Mouse (Mus musculus): ENCODE measurements around the gene Ccdc124. TPM values are rescaled to one million over a fixed set of nuclear protein-coding genes. Genes with fewer than 3 reads are reported as not detected.

The Ccdc124 gene
- total and polyA plus RNA-seq, 3 experiments = 36.2 to 82.0 (median 58.7) TPM

DNA sequence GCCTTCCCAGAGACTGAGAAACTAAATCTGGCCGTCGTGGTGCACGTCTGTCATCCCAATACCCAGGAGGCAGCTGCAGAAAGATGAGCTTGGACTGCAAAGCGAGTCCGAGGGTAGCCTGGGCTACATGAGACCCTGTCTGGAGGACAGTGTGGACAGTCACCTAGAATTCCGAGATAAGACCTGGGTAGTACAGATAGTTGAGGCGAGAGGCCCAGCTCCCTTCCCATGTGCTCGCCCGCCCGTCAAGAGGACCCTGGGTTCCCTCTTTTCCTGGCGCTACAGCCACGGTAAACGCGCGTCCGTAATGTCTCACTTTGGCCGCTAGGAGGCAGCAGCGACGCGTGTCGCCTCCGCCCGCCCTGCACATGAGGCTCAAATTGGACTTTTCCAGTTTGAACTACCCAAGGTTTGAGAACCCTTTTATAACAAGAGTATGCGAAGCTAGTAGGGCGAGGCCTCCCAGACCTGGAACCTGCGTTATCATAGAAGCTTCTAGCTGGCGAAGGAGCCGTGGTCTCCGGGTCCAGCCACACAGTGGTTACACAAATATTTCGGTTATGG is 52.3 kb downstream of the Ccdc124 start:
- Histone ChIP-seq H3K4me3 (replicated peaks in 1 of 3; ENCODE audit: low read depth in 2 of 3, low read length in 2 of 3, poor library complexity in 1 of 3) (no peak overlapping the region), H3K9me3 (replicated peaks; ENCODE audit: low read length) (no peaks in the 10 kb centered on the region), H3K27ac (ENCODE audit: insufficient read depth, low read depth) (no peak overlapping the region), H3K9ac (ENCODE audit: insufficient read depth, low read depth) (no peak overlapping the region), H3K4me1 (ENCODE audit: control insufficient read depth in 1 of 2, insufficient read depth in 2 of 2) (no peaks in the 10 kb centered on the region), H3K27me3 (replicated peaks) (no peaks in the 10 kb centered on the region), H3K36me3 (replicated peaks in 1 of 2; ENCODE audit: control insufficient read depth in 1 of 2, insufficient read depth in 1 of 2, low read length in 1 of 2) (peaks cover 30 to 48% of the 10 kb centered on the region in 2 experiments), H3K79me2 (replicated peaks; ENCODE audit: control insufficient read depth, extremely low read depth, insufficient read depth, poor library complexity, severe bottlenecking) (no peaks in the 10 kb centered on the region), H3K4me2 (ENCODE audit: insufficient read depth, low read depth, poor library complexity, severe bottlenecking) (no peak overlapping the region)
- in situ Hi-C loops (cut with MboI; ENCODE audit: low pct_ligation_motif_present, low pct_unique_long_range_greater_than_20kb, low sequenced_read_pairs) = no loop called here
- DNase-seq (ENCODE audit: extremely low read depth) = no peak
- TF ChIP-seq TBP (conservative IDR thresholded peaks at IDR 0.05; ENCODE audit: low read depth, low read length) (no peak), ZC3H11A (IDR thresholded peaks at IDR 0.05; ENCODE audit: low read depth, low read length) (peak; percentile 9; the same call in 1 of the 2 replicates), KAT2A (IDR thresholded peaks at IDR 0.05; ENCODE audit: insufficient replicate concordance, low read length) (no peak), CTCF (conservative IDR thresholded peaks at IDR 0.05 in 1 of 2, IDR thresholded peaks at IDR 0.05 in 1 of 2; ENCODE audit: low read depth in 2 of 2, low read length in 2 of 2) (peak; percentile 63 to 92), BHLHE40 (IDR thresholded peaks at IDR 0.05; ENCODE audit: low read depth, low read length) (no peak), RAD21 (IDR thresholded peaks at IDR 0.05; ENCODE audit: low read depth, low read length) (peak; percentile 80), SMC3 (IDR thresholded peaks at IDR 0.05; ENCODE audit: low read depth, low read length) (peak; percentile 87), MYC (IDR thresholded peaks at IDR 0.05; ENCODE audit: low read depth, low read length) (0 out of 2 replicates have a peak, but pooled peaks have one; percentile 34)
- dilution Hi-C loops (cut with MboI; ENCODE audit: extremely low pct_ligation_motif_present, extremely low pct_unique_long_range_greater_than_20kb, low sequenced_read_pairs) = no loop called here

- H3K4me3 ChIP-seq (replicated peaks in 1 of 3; ENCODE audit: low read depth in 2 of 3, low read length in 2 of 3, poor library complexity in 1 of 3) = no peak overlapping the region
- H3K4me2 ChIP-seq (ENCODE audit: insufficient read depth, low read depth, poor library complexity, severe bottlenecking) = no peak overlapping the region
- TF ChIP-seq JUND (conservative IDR thresholded peaks at IDR 0.05; ENCODE audit: low read depth, low read length) = no peak
- TF ChIP-seq MYC (IDR thresholded peaks at IDR 0.05; ENCODE audit: low read depth, low read length) = no peak
- no peak for TF ChIP-seq MEF2A (IDR thresholded peaks at IDR 0.05; ENCODE audit: borderline replicate concordance, low read depth, low read length)
- TF ChIP-seq ZNF384 (IDR thresholded peaks at IDR 0.05; ENCODE audit: low read depth, low read length) = no peak
- no peak for TF ChIP-seq MXI1 (IDR thresholded peaks at IDR 0.05; ENCODE audit: low read depth, low read length)
- TF ChIP-seq E2F4 (IDR thresholded peaks at IDR 0.05; ENCODE audit: insufficient replicate concordance, low read depth, low read length) = no peak
- no peak for TF ChIP-seq EP300 (IDR thresholded peaks at IDR 0.05; ENCODE audit: low read length)
- no peak overlapping the region for H3K27ac ChIP-seq (ENCODE audit: insufficient read depth, low read depth)
- H3K27me3 ChIP-seq (replicated peaks) = no peaks in the 10 kb centered on the region
- in situ Hi-C loops (cut with MboI; ENCODE audit: low pct_ligation_motif_present, low pct_unique_long_range_greater_than_20kb, low sequenced_read_pairs) (no loop called here), dilution Hi-C loops (cut with MboI; ENCODE audit: extremely low pct_ligation_motif_present, extremely low pct_unique_long_range_greater_than_20kb, low sequenced_read_pairs) (no loop called here)
- H3K9ac ChIP-seq (ENCODE audit: insufficient read depth, low read depth) = no peak overlapping the region
- peaks cover 40 to 60% of the 10 kb centered on the region in 2 experiments for H3K36me3 ChIP-seq (replicated peaks in 1 of 2; ENCODE audit: control insufficient read depth in 1 of 2, insufficient read depth in 1 of 2, low read length in 1 of 2)
- DNase-seq (ENCODE audit: extremely low read depth) = no peak
- H3K4me1 ChIP-seq (ENCODE audit: control insufficient read depth in 1 of 2, insufficient read depth in 2 of 2) = no peaks in the 10 kb centered on the region
- H3K79me2 ChIP-seq (replicated peaks; ENCODE audit: control insufficient read depth, extremely low read depth, insufficient read depth, poor library complexity, severe bottlenecking) = no peaks in the 10 kb centered on the region
- H3K9me3 ChIP-seq (replicated peaks; ENCODE audit: low read length) = no peaks in the 10 kb centered on the region
Observed at GRCm38 (mm10) chr8:70820101-70820935, 53.4 kb downstream of the Ccdc124 start.

Other genes with a start within 250 kb of the Ccdc124 start
- 0.21 TPM in 1 of 2 replicates, not detected in the other for gene Gdf15, start 241.5 kb downstream of the Ccdc124 start, total RNA-seq (2012; rRNA removed)
- gene Gdf15, start 241.5 kb downstream of the Ccdc124 start, total RNA-seq (2014; rRNA removed) = not detected in 2 replicates
- gene Gdf15, start 241.5 kb downstream of the Ccdc124 start, polyA plus RNA-seq (2012; ENCODE audit: insufficient read length, low read depth) = 0.16 TPM in 1 of 2 replicates, not detected in the other
- 15.2 and 22.9 TPM in 2 replicates for gene Pgpep1, start 213.5 kb downstream of the Ccdc124 start, total RNA-seq (2012; rRNA removed)
- 10.3 and 12.3 TPM in 2 replicates for gene Pgpep1, start 213.5 kb downstream of the Ccdc124 start, total RNA-seq (2014; rRNA removed)
- 30.0 and 35.1 TPM in 2 replicates for gene Pgpep1, start 213.5 kb downstream of the Ccdc124 start, polyA plus RNA-seq (2012; ENCODE audit: insufficient read length, low read depth)
- gene Lsm4, start 200.7 kb downstream of the Ccdc124 start, total RNA-seq (2012; rRNA removed) = 135 and 168 TPM in 2 replicates
- 134 and 143 TPM in 2 replicates for gene Lsm4, start 200.7 kb downstream of the Ccdc124 start, total RNA-seq (2014; rRNA removed)
- gene Lsm4, start 200.7 kb downstream of the Ccdc124 start, polyA plus RNA-seq (2012; ENCODE audit: insufficient read length, low read depth) = 240 and 256 TPM in 2 replicates
- gene Jund, start 175.0 kb downstream of the Ccdc124 start, total RNA-seq (2012; rRNA removed) = 279 and 287 TPM in 2 replicates
- 147 and 191 TPM in 2 replicates for gene Jund, start 175.0 kb downstream of the Ccdc124 start, total RNA-seq (2014; rRNA removed)
- 255 and 283 TPM in 2 replicates for gene Jund, start 175.0 kb downstream of the Ccdc124 start, polyA plus RNA-seq (2012; ENCODE audit: insufficient read length, low read depth)
- gene Iqcn, start 170.5 kb downstream of the Ccdc124 start, total RNA-seq (2012; rRNA removed) = not detected in 2 replicates
- not detected in 2 replicates for gene Iqcn, start 170.5 kb downstream of the Ccdc124 start, total RNA-seq (2014; rRNA removed)
- gene Iqcn, start 170.5 kb downstream of the Ccdc124 start, polyA plus RNA-seq (2012; ENCODE audit: insufficient read length, low read depth) = 0.07 TPM in 1 of 2 replicates, not detected in the other
- gene Gm3336, start 155.4 kb downstream of the Ccdc124 start, total RNA-seq (2012; rRNA removed) = 0.25 and 0.34 TPM in 2 replicates
- 0.31 TPM in 1 of 2 replicates, not detected in the other for gene Gm3336, start 155.4 kb downstream of the Ccdc124 start, total RNA-seq (2014; rRNA removed)
- 0.49 and 0.89 TPM in 2 replicates for gene Gm3336, start 155.4 kb downstream of the Ccdc124 start, polyA plus RNA-seq (2012; ENCODE audit: insufficient read length, low read depth)
- 3.8 and 4.7 TPM in 2 replicates for gene Pde4c, start 150.2 kb downstream of the Ccdc124 start, total RNA-seq (2012; rRNA removed)
- gene Pde4c, start 150.2 kb downstream of the Ccdc124 start, total RNA-seq (2014; rRNA removed) = 2.3 and 3.1 TPM in 2 replicates
- gene Pde4c, start 150.2 kb downstream of the Ccdc124 start, polyA plus RNA-seq (2012; ENCODE audit: insufficient read length, low read depth) = 6.5 TPM in 2 replicates
- 1.8 and 1.9 TPM in 2 replicates for gene Rab3a, start 119.3 kb downstream of the Ccdc124 start, total RNA-seq (2012; rRNA removed)
- gene Rab3a, start 119.3 kb downstream of the Ccdc124 start, total RNA-seq (2014; rRNA removed) = 0.32 and 0.87 TPM in 2 replicates
- 0.65 and 0.99 TPM in 2 replicates for gene Rab3a, start 119.3 kb downstream of the Ccdc124 start, polyA plus RNA-seq (2012; ENCODE audit: insufficient read length, low read depth)
- gene Mpv17l2, start 113.0 kb downstream of the Ccdc124 start, total RNA-seq (2012; rRNA removed) = 25.3 and 28.5 TPM in 2 replicates
- 22.8 and 27.1 TPM in 2 replicates for gene Mpv17l2, start 113.0 kb downstream of the Ccdc124 start, total RNA-seq (2014; rRNA removed)
- 31.9 and 36.1 TPM in 2 replicates for gene Mpv17l2, start 113.0 kb downstream of the Ccdc124 start, polyA plus RNA-seq (2012; ENCODE audit: insufficient read length, low read depth)
- 37.4 and 45.9 TPM in 2 replicates for gene Pik3r2, start 97.2 kb downstream of the Ccdc124 start, total RNA-seq (2012; rRNA removed)
- gene Pik3r2, start 97.2 kb downstream of the Ccdc124 start, total RNA-seq (2014; rRNA removed) = 12.4 and 13.8 TPM in 2 replicates
- gene Pik3r2, start 97.2 kb downstream of the Ccdc124 start, polyA plus RNA-seq (2012; ENCODE audit: insufficient read length, low read depth) = 16.3 and 25.8 TPM in 2 replicates
- gene Mast3, start 68.9 kb downstream of the Ccdc124 start, total RNA-seq (2012; rRNA removed) = 11.3 and 11.6 TPM in 2 replicates
- gene Mast3, start 68.9 kb downstream of the Ccdc124 start, total RNA-seq (2014; rRNA removed) = 3.3 and 7.0 TPM in 2 replicates
- 22.2 and 23.4 TPM in 2 replicates for gene Mast3, start 68.9 kb downstream of the Ccdc124 start, polyA plus RNA-seq (2012; ENCODE audit: insufficient read length, low read depth)
- 17.3 and 23.2 TPM in 2 replicates for gene Il12rb1, start 65.5 kb downstream of the Ccdc124 start, total RNA-seq (2012; rRNA removed)
- 4.5 and 5.6 TPM in 2 replicates for gene Il12rb1, start 65.5 kb downstream of the Ccdc124 start, total RNA-seq (2014; rRNA removed)
- 11.4 and 12.5 TPM in 2 replicates for gene Il12rb1, start 65.5 kb downstream of the Ccdc124 start, polyA plus RNA-seq (2012; ENCODE audit: insufficient read length, low read depth)
- gene Arrdc2, start 34.2 kb downstream of the Ccdc124 start, total RNA-seq (2012; rRNA removed) = 7.2 and 8.0 TPM in 2 replicates
- gene Arrdc2, start 34.2 kb downstream of the Ccdc124 start, total RNA-seq (2014; rRNA removed) = 5.6 and 8.8 TPM in 2 replicates
- 4.3 and 6.1 TPM in 2 replicates for gene Arrdc2, start 34.2 kb downstream of the Ccdc124 start, polyA plus RNA-seq (2012; ENCODE audit: insufficient read length, low read depth)
- 0.13 and 0.21 TPM in 2 replicates for gene Kcnn1, start 10.7 kb downstream of the Ccdc124 start, total RNA-seq (2012; rRNA removed)
- not detected in 2 replicates for gene Kcnn1, start 10.7 kb downstream of the Ccdc124 start, total RNA-seq (2014; rRNA removed)
- gene Kcnn1, start 10.7 kb downstream of the Ccdc124 start, polyA plus RNA-seq (2012; ENCODE audit: insufficient read length, low read depth) = not detected in 2 replicates
- 0.04 and 0.21 TPM in 2 replicates for gene Slc5a5, start 18.8 kb upstream of the Ccdc124 start, total RNA-seq (2012; rRNA removed)
- 0.16 TPM in 1 of 2 replicates, not detected in the other for gene Slc5a5, start 18.8 kb upstream of the Ccdc124 start, total RNA-seq (2014; rRNA removed)
- gene Slc5a5, start 18.8 kb upstream of the Ccdc124 start, polyA plus RNA-seq (2012; ENCODE audit: insufficient read length, low read depth) = 0.26 and 0.41 TPM in 2 replicates
- 4,693 and 5,917 TPM in 2 replicates for gene Rpl18a, start 23.5 kb upstream of the Ccdc124 start, total RNA-seq (2012; rRNA removed)
- 1,807 and 2,035 TPM in 2 replicates for gene Rpl18a, start 23.5 kb upstream of the Ccdc124 start, total RNA-seq (2014; rRNA removed)
- 3,837 and 4,364 TPM in 2 replicates for gene Rpl18a, start 23.5 kb upstream of the Ccdc124 start, polyA plus RNA-seq (2012; ENCODE audit: insufficient read length, low read depth)
- gene Map1s, start 32.0 kb upstream of the Ccdc124 start, total RNA-seq (2012; rRNA removed) = 51.4 and 53.6 TPM in 2 replicates
- gene Map1s, start 32.0 kb upstream of the Ccdc124 start, total RNA-seq (2014; rRNA removed) = 9.2 and 9.5 TPM in 2 replicates
- 30.9 and 31.1 TPM in 2 replicates for gene Map1s, start 32.0 kb upstream of the Ccdc124 start, polyA plus RNA-seq (2012; ENCODE audit: insufficient read length, low read depth)

Measured in CH12.LX (cell line).